12 mouse cellular contexts compared by ENCODE assay signal in the genomic region with DNA sequence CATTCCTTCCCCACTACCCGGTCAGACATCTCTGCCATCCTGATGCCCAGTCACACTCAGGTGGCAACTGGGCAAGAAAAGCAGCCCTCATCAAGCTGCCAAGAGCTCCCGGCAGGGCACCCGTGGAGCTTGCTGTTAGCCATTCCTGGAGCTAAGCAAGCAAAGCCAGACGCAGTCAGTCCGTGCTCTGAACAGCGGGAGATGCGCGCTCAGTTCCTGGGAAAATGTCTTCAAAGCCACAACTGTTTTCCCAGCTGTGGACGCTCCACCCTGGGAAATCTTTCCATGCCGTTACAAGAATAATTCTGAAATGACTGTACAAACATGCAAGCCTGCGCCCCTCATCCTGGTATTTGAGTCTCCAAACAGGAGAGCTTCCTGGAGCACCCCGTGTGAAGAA. TPM values are rescaled to one million over a fixed set of nuclear protein-coding genes. Genes with fewer than 3 reads are reported as not detected.
DNase-seq lines count a peak whose midpoint lies in the region; ATAC-seq lines count a peak whose summit lies in the region.
"Had no signal": no experiment of that assay in that cellular context is flagged by ENCODE, and none has a peak within 500 bp of the region (broad histone marks: within the 10 kb centered on the region; RNA-seq: fewer than 3 reads in every experiment).

No protein-coding gene starts in this region.

- H3K4me2 ChIP-seq in limb, embryonic 13.5 days (replicated peaks) = no peak overlapping the region
- H3K4me2 ChIP-seq in hindbrain, embryonic 12.5 days (replicated peaks) = no peak overlapping the region

- peak overlapping the region; percentile 10; the same call in 1 of the 2 replicates for H3K27ac ChIP-seq in limb, embryonic 13.5 days
- no peak overlapping the region for H3K27ac ChIP-seq in limb, embryonic 10.5 days
- peak overlapping the region; percentile 44 for H3K27ac ChIP-seq in hindbrain, embryonic 12.5 days

- DNase-seq in embryo, embryonic 10.5 days (ENCODE audit: low spot score) = peak; percentile 30
- DNase-seq in embryo, embryonic 9.5 days (ENCODE audit: extremely low spot score) = no peak
- DNase-seq in limb, embryonic 10.5 days (ENCODE audit: low spot score) = no peak
- peak; percentile 35 for DNase-seq in neural tube, embryonic 10.5 days (ENCODE audit: extremely low spot score, low spot score)
- no peak for DNase-seq in yolk sac, embryonic 10.5 days (ENCODE audit: low spot score)
- DNase-seq in thymus, postnatal 36 days = no peak
- DNase-seq: adrenal gland, adult 2 months; heart, postnatal 36 days; kidney, postnatal 10 days; thymus, adult 18-20 months had no signal

- H3K4me1 ChIP-seq in limb, embryonic 13.5 days = peaks cover 5% of the 10 kb centered on the region; the same call in 1 of the 2 replicates
- peaks cover 4% of the 10 kb centered on the region; the same call in 1 of the 2 replicates for H3K4me1 ChIP-seq in limb, embryonic 10.5 days
- peaks cover 14% of the 10 kb centered on the region for H3K4me1 ChIP-seq in hindbrain, embryonic 12.5 days

- no peaks in the 10 kb centered on the region for H3K9me3 ChIP-seq in limb, embryonic 13.5 days
- no peaks in the 10 kb centered on the region for H3K9me3 ChIP-seq in limb, embryonic 10.5 days (replicated peaks)
- H3K9me3 ChIP-seq in hindbrain, embryonic 12.5 days (replicated peaks) = no peaks in the 10 kb centered on the region

- H3K4me3 ChIP-seq in limb, embryonic 13.5 days = no peak overlapping the region
- no peak overlapping the region for H3K4me3 ChIP-seq in limb, embryonic 10.5 days
- H3K4me3 ChIP-seq in hindbrain, embryonic 12.5 days = no peak overlapping the region

- 0 out of 2 replicates have a peak overlapping the region, but pooled peaks have one; percentile 19 for H3K9ac ChIP-seq in limb, embryonic 13.5 days
- H3K9ac ChIP-seq in hindbrain, embryonic 12.5 days = no peak overlapping the region

- no peaks in the 10 kb centered on the region for H3K36me3 ChIP-seq in limb, embryonic 13.5 days
- H3K36me3 ChIP-seq in limb, embryonic 10.5 days = no peaks in the 10 kb centered on the region
- no peaks in the 10 kb centered on the region for H3K36me3 ChIP-seq in hindbrain, embryonic 12.5 days

- WGBS in limb, embryonic 13.5 days = 76% methylated on average over 12 of the region's 12 CpGs
- WGBS in limb, embryonic 10.5 days = 89% methylated on average over 12 of the region's 12 CpGs
- 63% methylated on average over 12 of the region's 12 CpGs for WGBS in hindbrain, embryonic 12.5 days

- no peak for ATAC-seq in limb, embryonic 13.5 days (ENCODE audit: low FRiP score, low read depth)
- no peak for ATAC-seq in hindbrain, embryonic 12.5 days (ENCODE audit: low FRiP score)

- H3K27me3 ChIP-seq in limb, embryonic 13.5 days = no peaks in the 10 kb centered on the region
- H3K27me3 ChIP-seq in limb, embryonic 10.5 days (ENCODE audit: low read depth, poor library complexity, severe bottlenecking) = no peaks in the 10 kb centered on the region
- H3K27me3 ChIP-seq in hindbrain, embryonic 12.5 days = no peaks in the 10 kb centered on the region

RNA-seq across cellular contexts. Expression of a gene that starts 17.9 kb away (rescaled TPM):
- 32.6 and 33.1 TPM in 2 replicates for polyA plus RNA-seq in limb, embryonic 13.5 days (2015; fragmentation: Nextera tagmentation; extraction: Ambion mirVana)
- polyA plus RNA-seq in limb, embryonic 10.5 days (2016; fragmentation: Nextera tagmentation; extraction: Ambion mirVana) = 51.6 and 60.2 TPM in 2 replicates
- polyA plus RNA-seq in hindbrain, embryonic 12.5 days (2016; fragmentation: Nextera tagmentation; extraction: Ambion mirVana) = 22.9 and 26.3 TPM in 2 replicates

RNA-seq across cellular contexts. Expression of a gene that starts 19.5 kb away (rescaled TPM):
- polyA plus RNA-seq in limb, embryonic 13.5 days (2015; fragmentation: Nextera tagmentation; extraction: Ambion mirVana) = 3.5 and 4.6 TPM in 2 replicates
- 0.19 and 0.39 TPM in 2 replicates for polyA plus RNA-seq in limb, embryonic 10.5 days (2016; fragmentation: Nextera tagmentation; extraction: Ambion mirVana)
- 5.0 TPM in 2 replicates for polyA plus RNA-seq in hindbrain, embryonic 12.5 days (2016; fragmentation: Nextera tagmentation; extraction: Ambion mirVana)

RNA-seq across cellular contexts. Expression of a gene that starts 37.3 kb away (rescaled TPM):
- 3.5 and 3.9 TPM in 2 replicates for polyA plus RNA-seq in limb, embryonic 13.5 days (2015; fragmentation: Nextera tagmentation; extraction: Ambion mirVana)
- polyA plus RNA-seq in limb, embryonic 10.5 days (2016; fragmentation: Nextera tagmentation; extraction: Ambion mirVana) = 0.16 and 0.56 TPM in 2 replicates
- polyA plus RNA-seq in hindbrain, embryonic 12.5 days (2016; fragmentation: Nextera tagmentation; extraction: Ambion mirVana) = 0.45 and 0.90 TPM in 2 replicates

RNA-seq across cellular contexts. Expression of a gene that starts 41.9 kb away (rescaled TPM):
- polyA plus RNA-seq in limb, embryonic 13.5 days (2015; fragmentation: Nextera tagmentation; extraction: Ambion mirVana) = 10.3 and 11.0 TPM in 2 replicates
- 12.5 and 12.8 TPM in 2 replicates for polyA plus RNA-seq in limb, embryonic 10.5 days (2016; fragmentation: Nextera tagmentation; extraction: Ambion mirVana)
- 12.0 and 14.6 TPM in 2 replicates for polyA plus RNA-seq in hindbrain, embryonic 12.5 days (2016; fragmentation: Nextera tagmentation; extraction: Ambion mirVana)

Comparison
In these comparisons a context has a peak if more than half of its experiments do, and no peak if none do; other contexts are left out.
1. DNase-seq: peak in embryo, embryonic 10.5 days (single experiment) and neural tube, embryonic 10.5 days (single experiment); none in embryo, embryonic 9.5 days (single experiment), limb, embryonic 10.5 days (single experiment), yolk sac, embryonic 10.5 days (single experiment) and thymus, postnatal 36 days (0 of 2).